Mouse (Mus musculus) liver, adult 2 months (tissue): Measurements from ENCODE around the gene Sde2.

ENCODE experiments used
- CTCF ChIP-seq: fragments of 200-500 bp; IDR thresholded peaks from 2 replicates; pipeline ENCODE4 v1.5.1; 2011; ENCODE audit warnings: low read depth, low read length, control low read depth
- POLR2A ChIP-seq: fragments of 200-500 bp; IDR thresholded peaks from 2 replicates; pipeline ENCODE4 v1.6.1; 2011; ENCODE audit warnings: low read length, control low read depth; ENCODE audit not compliant: insufficient read depth; ENCODE audit errors: extremely low read depth

- TF ChIP-seq POLR2A (no peak), CTCF (no peak)
These were observed 28.7 kb upstream of the Sde2 start for GRCm38 (mm10) chr1:180822276-180822675.
